20 mouse cellular contexts compared by ENCODE assay signal in genomic region chr9:118944388-118944787, GRCm38 (mm10). TPM values are rescaled to one million over a fixed set of nuclear protein-coding genes. Genes with fewer than 3 reads are reported as not detected.
DNase-seq lines count a peak whose midpoint lies in the region; ATAC-seq and TF ChIP-seq lines count a peak whose summit lies in the region.
"Had no signal": no experiment of that assay in that cellular context is flagged by ENCODE, and none has a peak within 500 bp of the region (broad histone marks: within the 10 kb centered on the region; RNA-seq: fewer than 3 reads in every experiment).

No protein-coding gene starts in this region.

- no peaks in the 10 kb centered on the region for H3K27me3 ChIP-seq in heart, embryonic 12.5 days (replicated peaks)
- no peaks in the 10 kb centered on the region for H3K27me3 ChIP-seq in limb, embryonic 14.5 days (ENCODE audit: control insufficient read depth, insufficient read depth, low read length)
- no peaks in the 10 kb centered on the region for H3K27me3 ChIP-seq in limb, embryonic 10.5 days (ENCODE audit: low read depth, poor library complexity, severe bottlenecking)
- no peaks in the 10 kb centered on the region for H3K27me3 ChIP-seq in liver, embryonic 14.5 days (ENCODE audit: control insufficient read depth, insufficient read depth, low read length)
- H3K27me3 ChIP-seq: forebrain, embryonic 15.5 days; midbrain, embryonic 15.5 days had no signal

- TF ChIP-seq EP300 in liver, embryonic 14.5 days (IDR thresholded peaks at IDR 0.05; ENCODE audit: low read depth): no peak

- H3K4me1 ChIP-seq in heart, embryonic 12.5 days (replicated peaks): peaks cover 56% of the 10 kb centered on the region
- H3K4me1 ChIP-seq in limb, embryonic 14.5 days (ENCODE audit: control insufficient read depth, insufficient read depth, low read length): peaks cover 14% of the 10 kb centered on the region
- peaks cover 16% of the 10 kb centered on the region for H3K4me1 ChIP-seq in limb, embryonic 10.5 days
- H3K4me1 ChIP-seq in liver, embryonic 14.5 days (replicated peaks; ENCODE audit: control insufficient read depth in 2 of 2, insufficient read depth in 2 of 2, low read length in 1 of 2): peaks cover 3 to 15% of the 10 kb centered on the region in 2 experiments; a peak in 2 of 4 replicates
- H3K4me1 ChIP-seq: midbrain, embryonic 15.5 days had no signal

- intact Hi-C loops in gastrocnemius, adult 2 months (cut with DNase I): no loop called here

- no peak for TF ChIP-seq POLR2A in limb, embryonic 14.5 days (IDR thresholded peaks at IDR 0.05; ENCODE audit: borderline replicate concordance, extremely low read depth, insufficient read depth, insufficient read length)

- no peak for TF ChIP-seq CTCF in liver, embryonic 14.5 days (IDR thresholded peaks at IDR 0.05; ENCODE audit: low read depth)
- no peak for TF ChIP-seq CTCF in gastrocnemius, adult 2 months (IDR thresholded peaks at IDR 0.05)

- H3K9ac ChIP-seq in heart, embryonic 12.5 days: no peak overlapping the region
- no peak overlapping the region for H3K9ac ChIP-seq in limb, embryonic 14.5 days (ENCODE audit: low read depth, low read length, severe bottlenecking)
- H3K9ac ChIP-seq in liver, embryonic 14.5 days (replicated peaks): no peak overlapping the region
- H3K9ac ChIP-seq: forebrain, embryonic 15.5 days; midbrain, embryonic 15.5 days had no signal

- H3K4me2 ChIP-seq in heart, embryonic 12.5 days: no peak overlapping the region
- no peak overlapping the region for H3K4me2 ChIP-seq in limb, embryonic 14.5 days (replicated peaks; ENCODE audit: low read depth, low read length, severe bottlenecking)
- H3K4me2 ChIP-seq in liver, embryonic 14.5 days (ENCODE audit: low read depth): peak overlapping the region; percentile 16; the same call in 1 of the 2 replicates
- H3K4me2 ChIP-seq: forebrain, embryonic 15.5 days; midbrain, embryonic 15.5 days had no signal

- WGBS in heart, embryonic 12.5 days: 42% methylated on average over 12 of the region's 12 CpGs
- 66% methylated on average over 12 of the region's 12 CpGs for WGBS in limb, embryonic 14.5 days
- WGBS in limb, embryonic 10.5 days: 81% methylated on average over 12 of the region's 12 CpGs
- WGBS in liver, embryonic 14.5 days (ENCODE audit: insufficient replicate concordance): 16% methylated on average over 12 of the region's 12 CpGs

- DNase-seq in heart, postnatal 4 days: no peak
- DNase-seq in limb, embryonic 14.5 days (ENCODE audit: low spot score): no peak
- DNase-seq in limb, embryonic 10.5 days (ENCODE audit: low spot score): no peak
- peak; percentile 89 for DNase-seq in MEL-GATA-1-ER (ENCODE audit: extremely low read depth, low read depth)
- DNase-seq in liver, embryonic 14.5 days (ENCODE audit: low read depth in 3 of 3, low spot score in 3 of 3): no peak
- DNase-seq in cerebellum, adult 9-10 months: no peak
- DNase-seq in gastrocnemius, adult 2 months: no peak
- DNase-seq: adrenal gland, postnatal 14 days; cerebellum, adult 18-20 months; kidney, adult 9 months; kidney, postnatal 36 days; left cerebral cortex, postnatal 4 days; spleen, adult 18-20 months; thymus, adult 18-20 months had no signal

- H3K27ac ChIP-seq in heart, embryonic 12.5 days (ENCODE audit: poor library complexity, severe bottlenecking): no peak overlapping the region
- 0 out of 2 replicates have a peak overlapping the region, but pooled peaks have one; percentile 10 for H3K27ac ChIP-seq in limb, embryonic 14.5 days (replicated peaks; ENCODE audit: low read depth, low read length)
- H3K27ac ChIP-seq in limb, embryonic 10.5 days: no peak overlapping the region
- H3K27ac ChIP-seq in liver, embryonic 14.5 days: no peak overlapping the region
- no peak overlapping the region for H3K27ac ChIP-seq in gastrocnemius, adult 2 months
- H3K27ac ChIP-seq: forebrain, embryonic 15.5 days; hindbrain, embryonic 10.5 days; macrophage; midbrain, embryonic 15.5 days had no signal

- no peaks in the 10 kb centered on the region for H3K9me3 ChIP-seq in heart, embryonic 12.5 days (replicated peaks)
- H3K9me3 ChIP-seq in limb, embryonic 14.5 days (ENCODE audit: control insufficient read depth, low read length): no peaks in the 10 kb centered on the region
- no peaks in the 10 kb centered on the region for H3K9me3 ChIP-seq in limb, embryonic 10.5 days (replicated peaks)
- H3K9me3 ChIP-seq in liver, embryonic 14.5 days (ENCODE audit: control insufficient read depth, low read length): no peaks in the 10 kb centered on the region
- H3K9me3 ChIP-seq: forebrain, embryonic 15.5 days; hindbrain, embryonic 10.5 days; midbrain, embryonic 15.5 days had no signal

- no peaks in the 10 kb centered on the region for H3K36me3 ChIP-seq in heart, embryonic 12.5 days
- no peaks in the 10 kb centered on the region for H3K36me3 ChIP-seq in limb, embryonic 14.5 days (ENCODE audit: control insufficient read depth, insufficient read depth, low read length)
- no peaks in the 10 kb centered on the region for H3K36me3 ChIP-seq in limb, embryonic 10.5 days
- H3K36me3 ChIP-seq in liver, embryonic 14.5 days (replicated peaks; ENCODE audit: control insufficient read depth, insufficient read depth, low read depth): no peaks in the 10 kb centered on the region
- H3K36me3 ChIP-seq: forebrain, embryonic 15.5 days; midbrain, embryonic 15.5 days had no signal

- 0 out of 2 replicates have a peak, but pooled peaks have one; percentile 34 for ATAC-seq in heart, embryonic 12.5 days (ENCODE audit: insufficient number of reproducible peaks, low FRiP score)
- no peak for ATAC-seq in limb, embryonic 14.5 days (ENCODE audit: low FRiP score, low read depth)
- peak; percentile 38; the same call in 1 of the 2 replicates for ATAC-seq in liver, embryonic 14.5 days (ENCODE audit: insufficient read depth)
- ATAC-seq: forebrain, embryonic 15.5 days; midbrain, embryonic 15.5 days had no signal

- H3K4me3 ChIP-seq in heart, embryonic 12.5 days: no peak overlapping the region
- no peak overlapping the region for H3K4me3 ChIP-seq in limb, embryonic 14.5 days (replicated peaks; ENCODE audit: low read length)
- H3K4me3 ChIP-seq in limb, embryonic 10.5 days: no peak overlapping the region
- H3K4me3 ChIP-seq in liver, embryonic 14.5 days (ENCODE audit: insufficient read depth in 1 of 2, low read depth in 2 of 2, low read length in 2 of 2): no peak overlapping the region
- no peak overlapping the region for H3K4me3 ChIP-seq in gastrocnemius, adult 2 months
- H3K4me3 ChIP-seq: erythroblast, embryonic 14.5 days; forebrain, embryonic 15.5 days; hindbrain, embryonic 10.5 days; midbrain, embryonic 15.5 days had no signal

RNA-seq across cellular contexts. Expression of gene Ctdspl, which starts 18.1 kb away (rescaled TPM):
- 7.8 and 9.7 TPM in 2 replicates for polyA plus RNA-seq in heart, embryonic 12.5 days (2016; fragmentation: Nextera tagmentation; extraction: Ambion mirVana)
- 10 to 100 TPM; 18.4 to 20.2 TPM for total RNA-seq in heart, postnatal 4 days (2021)
- polyA plus RNA-seq in limb, embryonic 14.5 days (2012; rRNA removed): 38.0 and 43.5 TPM in 2 replicates
- 23.8 and 28.6 TPM in 2 replicates for polyA plus RNA-seq in limb, embryonic 14.5 days (2014; fragmentation: Nextera tagmentation; extraction: Ambion mirVana)
- polyA plus RNA-seq in limb, embryonic 10.5 days (2016; fragmentation: Nextera tagmentation; extraction: Ambion mirVana): 8.8 and 11.6 TPM in 2 replicates
- 3.3 and 3.6 TPM in 2 replicates for polyA plus RNA-seq in liver, embryonic 14.5 days (2012; rRNA removed)
- polyA plus RNA-seq in liver, embryonic 14.5 days (2014; fragmentation: Nextera tagmentation; extraction: Ambion mirVana): 2.3 and 3.2 TPM in 2 replicates
- total RNA-seq in gastrocnemius, adult 2 months (2021): 1 to 10 TPM; 3.5 to 5.9 TPM
